8 mouse cellular contexts compared by ENCODE assay signal in the genomic region with DNA sequence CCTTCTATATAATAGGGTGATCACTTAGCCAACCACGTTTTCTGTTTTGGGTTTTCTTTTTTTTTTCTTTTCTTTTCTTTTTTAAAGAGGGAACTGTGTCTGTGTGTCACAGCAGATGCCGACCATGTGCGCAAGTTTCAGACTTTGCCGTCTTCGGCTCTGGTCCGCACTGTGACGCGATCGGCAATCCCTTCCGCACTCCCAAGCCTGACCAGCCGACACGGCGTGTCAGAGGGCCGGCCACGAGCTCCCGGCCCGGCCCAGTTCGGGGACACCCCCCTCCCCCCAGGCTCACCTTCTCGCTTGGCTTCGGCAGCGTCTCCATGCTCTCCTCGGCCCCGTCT. TPM values are rescaled to one million over a fixed set of nuclear protein-coding genes. Genes with fewer than 3 reads are reported as not detected.
A peak's percentile ranks its signal among the peaks of the same experiment; 100 is the strongest.
DNase-seq lines count a peak whose midpoint lies in the region; ATAC-seq and TF ChIP-seq lines count a peak whose summit lies in the region.

No protein-coding gene starts in this region.

- H3K9me3 ChIP-seq in heart, embryonic 12.5 days (replicated peaks), result no peaks in the 10 kb centered on the region
- H3K9me3 ChIP-seq in G1E (replicated peaks), result no peaks in the 10 kb centered on the region
- H3K9me3 ChIP-seq in hindbrain, embryonic 10.5 days, result no peaks in the 10 kb centered on the region

- no peak for DNase-seq in heart, postnatal 25 days (ENCODE audit: low spot score)
- no peak for DNase-seq in G1E (ENCODE audit: low spot score)
- no peak for DNase-seq in hindbrain, embryonic 10.5 days (ENCODE audit: low spot score)
- no peak for DNase-seq in frontal cortex, adult 2 months (ENCODE audit: extremely low spot score in 1 of 2, low spot score in 1 of 2)
- DNase-seq in adrenal gland, postnatal 36 days, result no peak
- no peak for DNase-seq in adrenal gland, postnatal 25 days

- ATAC-seq in heart, embryonic 12.5 days (ENCODE audit: insufficient number of reproducible peaks, low FRiP score), result peak; percentile 71
- no peak for ATAC-seq in G1E (ENCODE audit: extremely low read depth, insufficient number of reproducible peaks, low FRiP score, poor library complexity, severe bottlenecking)
- peak; percentile 45 for ATAC-seq in megakaryocyte progenitor cell, adult 5-6 weeks (replicated peaks; ENCODE audit: poor library complexity)

- H3K36me3 ChIP-seq in heart, embryonic 12.5 days, result peaks cover 16% of the 10 kb centered on the region
- peaks cover 22% of the 10 kb centered on the region for H3K36me3 ChIP-seq in G1E (replicated peaks)
- peaks cover 24% of the 10 kb centered on the region for H3K36me3 ChIP-seq in hindbrain, embryonic 10.5 days

- H3K4me2 ChIP-seq in heart, embryonic 12.5 days, result peak overlapping the region; percentile 90

- peaks cover 15% of the 10 kb centered on the region; the same call in 1 of the 2 replicates for H3K4me1 ChIP-seq in heart, embryonic 12.5 days (replicated peaks)
- peaks cover 17% of the 10 kb centered on the region for H3K4me1 ChIP-seq in G1E (ENCODE audit: insufficient read depth, low read depth, low read length)
- peaks cover 21% of the 10 kb centered on the region for H3K4me1 ChIP-seq in hindbrain, embryonic 10.5 days (replicated peaks)

- peak overlapping the region; percentile 49 for H3K27ac ChIP-seq in heart, embryonic 12.5 days (ENCODE audit: poor library complexity, severe bottlenecking)
- H3K27ac ChIP-seq in hindbrain, embryonic 10.5 days, result peak overlapping the region; percentile 92

- intact Hi-C loops in heart, postnatal 25 days (cut with DNase I), result no loop called here

- no peaks in the 10 kb centered on the region for H3K27me3 ChIP-seq in heart, embryonic 12.5 days (replicated peaks)
- no peaks in the 10 kb centered on the region for H3K27me3 ChIP-seq in G1E (ENCODE audit: insufficient read depth, low read length)
- no peaks in the 10 kb centered on the region for H3K27me3 ChIP-seq in hindbrain, embryonic 10.5 days (ENCODE audit: insufficient read depth, poor library complexity, severe bottlenecking)

- H3K4me3 ChIP-seq in heart, embryonic 12.5 days, result peak overlapping the region; percentile 68
- H3K4me3 ChIP-seq in G1E (ENCODE audit: low read depth, low read length), result peak overlapping the region; percentile 81
- H3K4me3 ChIP-seq in hindbrain, embryonic 10.5 days, result peak overlapping the region; percentile 95

- WGBS in heart, embryonic 12.5 days, result under 1% methylated on average over 23 of the region's 23 CpGs
- WGBS in hindbrain, embryonic 10.5 days, result under 1% methylated on average over 23 of the region's 23 CpGs

- TF ChIP-seq CTCF in G1E (IDR thresholded peaks at IDR 0.05; ENCODE audit: low read depth, low read length), result no peak

- H3K9ac ChIP-seq in heart, embryonic 12.5 days, result peak overlapping the region; percentile 73

RNA-seq across cellular contexts. Expression of a gene that starts 0.3 kb away (rescaled TPM):
- 17.3 and 18.6 TPM in 2 replicates for polyA plus RNA-seq in heart, embryonic 12.5 days (2016; fragmentation: Nextera tagmentation; extraction: Ambion mirVana)
- total RNA-seq in heart, postnatal 25 days (2021), result 10 to 100 TPM; 26.8 to 27.8 TPM
- total RNA-seq in G1E (2014; fragmentation: Nextera tagmentation) (77.7 and 85.9 TPM in 2 replicates), G1E (2017) (66.7 and 81.1 TPM in 2 replicates)
- 68.0 and 74.3 TPM in 2 replicates for polyA plus RNA-seq in G1E (2012)
- polyA plus RNA-seq in hindbrain, embryonic 10.5 days (2016; fragmentation: Nextera tagmentation; extraction: Ambion mirVana), result 20.1 and 31.2 TPM in 2 replicates
- total RNA-seq in megakaryocyte progenitor cell, adult 5-6 weeks (2015), result 115 and 119 TPM in 2 replicates
- 148 and 187 TPM in 2 replicates for total RNA-seq in megakaryocyte progenitor cell, adult 5-6 weeks (2017)
- 17.3 and 20.8 TPM in 2 replicates for polyA plus RNA-seq in frontal cortex, adult 2 months (2012; rRNA removed)
- total RNA-seq in adrenal gland, postnatal 36 days (2021), result 10 to 100 TPM; 70.3 to 85.0 TPM
- 56.8 and 80.6 TPM in 2 replicates for total RNA-seq in adrenal gland, postnatal 25 days (2021)

RNA-seq across cellular contexts. Expression of a gene that starts 23.5 kb away (rescaled TPM):
- 34.4 and 38.7 TPM in 2 replicates for polyA plus RNA-seq in heart, embryonic 12.5 days (2016; fragmentation: Nextera tagmentation; extraction: Ambion mirVana)
- 10 to 100 TPM; 36.8 to 41.7 TPM for total RNA-seq in heart, postnatal 25 days (2021)
- total RNA-seq in G1E (2014; fragmentation: Nextera tagmentation), result 51.4 and 51.5 TPM in 2 replicates
- total RNA-seq in G1E (2017), result 60.1 and 60.9 TPM in 2 replicates
- 10.9 and 14.9 TPM in 2 replicates for polyA plus RNA-seq in G1E (2012)
- polyA plus RNA-seq in hindbrain, embryonic 10.5 days (2016; fragmentation: Nextera tagmentation; extraction: Ambion mirVana), result 39.4 and 46.5 TPM in 2 replicates
- 18.7 and 26.5 TPM in 2 replicates for total RNA-seq in megakaryocyte progenitor cell, adult 5-6 weeks (2015)
- 14.8 and 19.4 TPM in 2 replicates for total RNA-seq in megakaryocyte progenitor cell, adult 5-6 weeks (2017)
- polyA plus RNA-seq in frontal cortex, adult 2 months (2012; rRNA removed), result 127 and 132 TPM in 2 replicates
- 10 to 100 TPM; 54.4 to 56.1 TPM for total RNA-seq in adrenal gland, postnatal 36 days (2021)
- total RNA-seq in adrenal gland, postnatal 25 days (2021), result 53.7 and 60.9 TPM in 2 replicates

RNA-seq across cellular contexts. Expression of a gene that starts 49.2 kb away (rescaled TPM):
- polyA plus RNA-seq in heart, embryonic 12.5 days (2016; fragmentation: Nextera tagmentation; extraction: Ambion mirVana), result 112 and 118 TPM in 2 replicates
- total RNA-seq in heart, postnatal 25 days (2021), result 10 to 100 TPM; 48.2 to 51.7 TPM
- total RNA-seq in G1E (2014; fragmentation: Nextera tagmentation), result 67.5 and 76.6 TPM in 2 replicates
- 54.3 and 58.0 TPM in 2 replicates for total RNA-seq in G1E (2017)
- polyA plus RNA-seq in G1E (2012), result 34.5 and 35.4 TPM in 2 replicates
- 95.7 and 99.7 TPM in 2 replicates for polyA plus RNA-seq in hindbrain, embryonic 10.5 days (2016; fragmentation: Nextera tagmentation; extraction: Ambion mirVana)
- 112 and 121 TPM in 2 replicates for total RNA-seq in megakaryocyte progenitor cell, adult 5-6 weeks (2015)
- 98.4 and 111 TPM in 2 replicates for total RNA-seq in megakaryocyte progenitor cell, adult 5-6 weeks (2017)
- 88.5 and 95.5 TPM in 2 replicates for polyA plus RNA-seq in frontal cortex, adult 2 months (2012; rRNA removed)
- total RNA-seq in adrenal gland, postnatal 36 days (2021), result 100 to 1,000 TPM; 121 to 124 TPM
- total RNA-seq in adrenal gland, postnatal 25 days (2021), result 95.5 and 111 TPM in 2 replicates
